Mouse (Mus musculus) neural tube, embryonic 14.5 days (tissue): ENCODE measurements at regions not wholly inside any gene's neighbourhood (a gene's known extent, or its start where the extent isn't known, plus 50 kb on each side); places are given as distances from the start of the nearest gene placed in this dataset.

Source experiments
- ATAC-seq: fragments of 200-750 bp; cut with Nextera tagmentation; 2 replicates; pipeline ENCODE4 v1.8.0; 2017; ENCODE audit warnings: low read depth, mild to moderate bottlenecking, moderate TSS enrichment, moderate library complexity
- H3K27ac ChIP-seq: fragments of 300-500 bp; sonication (generic); 2 replicates; pipeline ENCODE4 v1.5.1; 2014; ENCODE audit warnings: low read depth, mild to moderate bottlenecking, control low read depth, low read length, moderate library complexity, mixed read lengths
- H3K27me3 ChIP-seq: fragments of 300-500 bp; sonication (generic); 2 replicates; pipeline ENCODE4 v1.6.1; 2014; ENCODE audit warnings: low read length; ENCODE audit not compliant: control insufficient read depth, insufficient read depth
- H3K36me3 ChIP-seq: fragments of 300-500 bp; sonication (generic); 2 replicates; pipeline ENCODE4 v1.6.1; 2014; ENCODE audit warnings: low read length, mixed read lengths; ENCODE audit not compliant: control insufficient read depth, insufficient read depth
- H3K4me1 ChIP-seq: fragments of 300-500 bp; sonication (generic); 2 replicates; pipeline ENCODE4 v1.6.1; 2014; ENCODE audit warnings: low read length; ENCODE audit not compliant: control insufficient read depth, insufficient read depth
- H3K4me2 ChIP-seq: fragments of 300-500 bp; sonication (generic); 2 replicates; pipeline ENCODE4 v1.6.1; 2014; ENCODE audit warnings: mild to moderate bottlenecking, low read depth, low read length, control low read depth
- H3K4me3 ChIP-seq: fragments of 300-500 bp; sonication (generic); 2 replicates; pipeline ENCODE4 v1.5.1; 2014; ENCODE audit warnings: low read depth, low read length, control low read depth, mixed read lengths
- H3K9ac ChIP-seq: fragments of 300-500 bp; sonication (generic); replicated peaks from 2 replicates; pipeline ENCODE4 v1.6.1; 2014; ENCODE audit warnings: low read depth, mild to moderate bottlenecking, control low read depth, low read length, mixed read lengths
- H3K9me3 ChIP-seq: fragments of 300-500 bp; sonication (generic); 2 replicates; pipeline ENCODE4 v1.6.1; 2016; ENCODE audit warnings: low read length; ENCODE audit not compliant: control insufficient read depth
- WGBS: fragments of 180-500 bp; shearing (Covaris S2); extraction: QIAGEN DNeasy Blood & Tissue Kit; methylation state at CpG from one replicate; pipeline ENCODE4 v1.1.7; 2014; 5-methylcytosine and 5-hydroxymethylcytosine counted together

- no peak overlapping the region for H3K4me2 ChIP-seq
- H3K27me3 ChIP-seq: no peaks in the 10 kb centered on the region
- ATAC-seq: no peak
- H3K27ac ChIP-seq: no peak overlapping the region
- no peak overlapping the region for H3K4me3 ChIP-seq
- 0 out of 2 replicates have a peak, but pooled peaks cover 4% of the 10 kb centered on the region for H3K4me1 ChIP-seq
- H3K36me3 ChIP-seq: no peaks in the 10 kb centered on the region
- no peaks in the 10 kb centered on the region for H3K9me3 ChIP-seq
- no peak overlapping the region for H3K9ac ChIP-seq
- WGBS: 68% methylated on average over 7 of the region's 7 CpGs
These were observed 269.7 kb downstream of the Pdcd6ip start for GRCm38 (mm10) chr9:113438394-113438793.

GRCm38 (mm10) chr9:113435921-113436320 lies 272.1 kb downstream of the Pdcd6ip start:
- Histone ChIP-seq H3K4me3 (no peak overlapping the region), H3K4me1 (no peaks in the 10 kb centered on the region), H3K36me3 (no peaks in the 10 kb centered on the region), H3K27me3 (no peaks in the 10 kb centered on the region), H3K4me2 (no peak overlapping the region), H3K9me3 (no peaks in the 10 kb centered on the region), H3K9ac (no peak overlapping the region), H3K27ac (no peak overlapping the region)
- ATAC-seq: no peak

GRCm38 (mm10) chr9:113433424-113433823 lies 274.6 kb downstream of the Pdcd6ip start:
- H3K4me1 ChIP-seq: no peaks in the 10 kb centered on the region
- no peak overlapping the region for H3K4me3 ChIP-seq
- H3K36me3 ChIP-seq: no peaks in the 10 kb centered on the region
- no peak overlapping the region for H3K4me2 ChIP-seq
- H3K9ac ChIP-seq: no peak overlapping the region
- WGBS: 87% methylated on average over 4 of the region's 4 CpGs
- ATAC-seq: no peak
- no peak overlapping the region for H3K27ac ChIP-seq
- H3K27me3 ChIP-seq: no peaks in the 10 kb centered on the region
- H3K9me3 ChIP-seq: no peaks in the 10 kb centered on the region

GRCm38 (mm10) chr9:113432601-113433179 lies 275.4 kb downstream of the Pdcd6ip start:
- H3K4me2 ChIP-seq: no peak overlapping the region
- 84% methylated on average over 9 of the region's 9 CpGs for WGBS
- no peaks in the 10 kb centered on the region for H3K9me3 ChIP-seq
- H3K4me1 ChIP-seq: no peaks in the 10 kb centered on the region
- H3K27ac ChIP-seq: no peak overlapping the region
- H3K36me3 ChIP-seq: no peaks in the 10 kb centered on the region
- H3K27me3 ChIP-seq: no peaks in the 10 kb centered on the region
- ATAC-seq: no peak
- H3K9ac ChIP-seq: no peak overlapping the region
- H3K4me3 ChIP-seq: no peak overlapping the region

- H3K27ac ChIP-seq: no peak overlapping the region
- 78% methylated on average over 4 of the region's 4 CpGs for WGBS
- H3K4me1 ChIP-seq: no peaks in the 10 kb centered on the region
- H3K9me3 ChIP-seq: no peaks in the 10 kb centered on the region
- H3K4me3 ChIP-seq: no peak overlapping the region
- H3K27me3 ChIP-seq: no peaks in the 10 kb centered on the region
- no peak for ATAC-seq
- H3K9ac ChIP-seq: no peak overlapping the region
- H3K36me3 ChIP-seq: no peaks in the 10 kb centered on the region
- no peak overlapping the region for H3K4me2 ChIP-seq
These were observed 277.6 kb downstream of the Pdcd6ip start for GRCm38 (mm10) chr9:113430411-113430810.

GRCm38 (mm10) chr9:113427281-113427680 lies 280.8 kb downstream of the Pdcd6ip start:
- no peak overlapping the region for H3K27ac ChIP-seq
- no peak overlapping the region for H3K4me2 ChIP-seq
- H3K36me3 ChIP-seq: no peaks in the 10 kb centered on the region
- H3K4me1 ChIP-seq: no peaks in the 10 kb centered on the region
- 86% methylated on average over 4 of the region's 4 CpGs for WGBS
- no peak overlapping the region for H3K4me3 ChIP-seq
- H3K27me3 ChIP-seq: no peaks in the 10 kb centered on the region
- no peak overlapping the region for H3K9ac ChIP-seq
- H3K9me3 ChIP-seq: no peaks in the 10 kb centered on the region
- no peak for ATAC-seq

GRCm38 (mm10) chr9:113426324-113426723 lies 281.7 kb downstream of the Pdcd6ip start:
- 95% methylated on average over 15 of the region's 15 CpGs for WGBS
- ATAC-seq: no peak
- Histone ChIP-seq H3K36me3 (no peaks in the 10 kb centered on the region), H3K4me3 (no peak overlapping the region), H3K4me1 (no peaks in the 10 kb centered on the region), H3K9me3 (no peaks in the 10 kb centered on the region), H3K9ac (no peak overlapping the region), H3K27ac (no peak overlapping the region), H3K27me3 (no peaks in the 10 kb centered on the region), H3K4me2 (no peak overlapping the region)

GRCm38 (mm10) chr9:113421645-113422044 lies 286.4 kb downstream of the Pdcd6ip start:
- H3K4me2 ChIP-seq: no peak overlapping the region

GRCm38 (mm10) chr9:113421121-113421520 lies 286.9 kb downstream of the Pdcd6ip start:
- no peak overlapping the region for H3K4me3 ChIP-seq
- no peak overlapping the region for H3K4me2 ChIP-seq
- no peak overlapping the region for H3K27ac ChIP-seq
- H3K9ac ChIP-seq: no peak overlapping the region
- no peaks in the 10 kb centered on the region for H3K36me3 ChIP-seq
- WGBS: 95% methylated on average over 7 of the region's 7 CpGs
- no peaks in the 10 kb centered on the region for H3K27me3 ChIP-seq
- no peak for ATAC-seq
- H3K4me1 ChIP-seq: no peaks in the 10 kb centered on the region
- no peaks in the 10 kb centered on the region for H3K9me3 ChIP-seq

More at GRCm38 (mm10) chr9:113421645-113422044, 286.4 kb downstream of the Pdcd6ip start:
- Histone ChIP-seq H3K27me3 (no peaks in the 10 kb centered on the region), H3K9me3 (no peaks in the 10 kb centered on the region), H3K4me3 (no peak overlapping the region), H3K4me1 (no peaks in the 10 kb centered on the region), H3K9ac (no peak overlapping the region), H3K36me3 (no peaks in the 10 kb centered on the region), H3K27ac (no peak overlapping the region)
- no peak for ATAC-seq
